Mouse (Mus musculus) stomach, postnatal 0 days (tissue): ENCODE measurements around the gene Gm45623.

Experiments used
- CTCF ChIP-seq: IDR thresholded peaks from 2 replicates; pipeline ENCODE4 v1.5.1; 2016; ENCODE audit warnings: antibody characterized with exemption, low read depth, mild to moderate bottlenecking, moderate library complexity
- EP300 ChIP-seq: optimal IDR thresholded peaks from 2 replicates; pipeline ENCODE3; 2016; ENCODE audit warnings: antibody characterized with exemption

- TF ChIP-seq CTCF (no peak), EP300 (no peak)
Observed at GRCm38 (mm10) chr13:56790683-56791082, 37.1 kb upstream of the Gm45623 start.
